Mouse (Mus musculus): ENCODE measurements around the gene Obsl1.

DNA sequence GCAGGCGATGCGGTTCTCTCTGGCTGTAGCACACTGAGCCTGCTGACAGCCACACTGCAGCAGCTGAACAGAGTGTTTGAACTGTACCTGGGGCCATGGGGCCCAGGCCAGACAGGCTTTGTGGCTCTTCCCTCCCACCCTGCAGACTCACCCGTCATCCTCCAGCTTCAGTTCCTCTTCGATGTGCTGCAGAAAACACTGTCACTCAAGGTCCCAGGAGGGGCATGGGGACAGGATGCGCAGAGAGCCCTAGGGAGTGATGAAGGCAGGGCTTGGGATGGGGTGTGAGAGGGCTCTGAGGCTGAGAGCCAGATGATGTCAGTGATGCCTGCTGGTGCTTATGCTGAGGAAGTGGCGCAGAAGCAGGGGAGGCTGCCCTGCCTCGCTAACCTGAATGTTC, 18.4 kb upstream of the Obsl1 start:
- TF ChIP-seq TAL1 (IDR thresholded peaks at IDR 0.05; ENCODE audit: low read length) (no peak), ZKSCAN1 (IDR thresholded peaks at IDR 0.05; ENCODE audit: low read depth, low read length) (no peak), POLR2A (IDR thresholded peaks at IDR 0.05; ENCODE audit: control insufficient read depth in 1 of 2, insufficient read depth in 1 of 2, low read depth in 1 of 2, low read length in 2 of 2, poor library complexity in 1 of 2) (no peak), NELFE (IDR thresholded peaks at IDR 0.05; ENCODE audit: low read depth, low read length) (no peak), CTCF (IDR thresholded peaks at IDR 0.05 in 2 of 3, conservative IDR thresholded peaks at IDR 0.05 in 1 of 3; ENCODE audit: control insufficient read depth in 1 of 3, insufficient read depth in 1 of 3, low read depth in 2 of 3, low read length in 3 of 3, poor library complexity in 1 of 3, severe bottlenecking in 1 of 3) (no peak), POLR2AphosphoS5 (IDR thresholded peaks at IDR 0.05; ENCODE audit: borderline replicate concordance, low read depth, low read length) (no peak), MAX (IDR thresholded peaks at IDR 0.05; ENCODE audit: low read length) (no peak), MEF2A (IDR thresholded peaks at IDR 0.05; ENCODE audit: extremely low read depth, insufficient replicate concordance, low read depth, low read length, poor library complexity, severe bottlenecking) (no peak), JUND (IDR thresholded peaks at IDR 0.05; ENCODE audit: low read depth, low read length) (no peak), TCF12 (IDR thresholded peaks at IDR 0.05; ENCODE audit: low read depth, low read length) (no peak), HCFC1 (IDR thresholded peaks at IDR 0.05; ENCODE audit: low read depth, low read length) (no peak)

All from MEL (cell line).